Mouse (Mus musculus): ENCODE measurements around the gene Clba1. TPM values are rescaled to one million over a fixed set of nuclear protein-coding genes. Genes with fewer than 3 reads are reported as not detected.

Gene Clba1
- polyA plus RNA-seq, 1 experiment from 2014 or later: 12.5 TPM

GRCm38 (mm10) chr12:112774481-112774880, 34.3 kb upstream of the Clba1 start:
- H3K4me3 ChIP-seq (ENCODE audit: low read depth, low read length): no peak overlapping the region
- no peak overlapping the region for H3K4me2 ChIP-seq (ENCODE audit: low read depth, low read length, severe bottlenecking)
- H3K27me3 ChIP-seq (ENCODE audit: control insufficient read depth, insufficient read depth, low read length): no peaks in the 10 kb centered on the region
- H3K9ac ChIP-seq (ENCODE audit: low read length): no peak overlapping the region
- no peaks in the 10 kb centered on the region for H3K4me1 ChIP-seq (replicated peaks; ENCODE audit: control insufficient read depth, insufficient read depth, low read length)
- DNase-seq (ENCODE audit: low spot score) (peak; percentile 19), ATAC-seq (replicated peaks; ENCODE audit: low FRiP score) (no peak)
- no peak overlapping the region for H3K27ac ChIP-seq (ENCODE audit: low read depth, low read length)
- H3K36me3 ChIP-seq (ENCODE audit: control insufficient read depth, insufficient read depth, low read length): no peaks in the 10 kb centered on the region
- peaks cover 4% of the 10 kb centered on the region; the same call in 1 of the 2 replicates for H3K9me3 ChIP-seq (ENCODE audit: control insufficient read depth, low read length)
- 97% methylated on average over 10 of the region's 10 CpGs for WGBS

DNA sequence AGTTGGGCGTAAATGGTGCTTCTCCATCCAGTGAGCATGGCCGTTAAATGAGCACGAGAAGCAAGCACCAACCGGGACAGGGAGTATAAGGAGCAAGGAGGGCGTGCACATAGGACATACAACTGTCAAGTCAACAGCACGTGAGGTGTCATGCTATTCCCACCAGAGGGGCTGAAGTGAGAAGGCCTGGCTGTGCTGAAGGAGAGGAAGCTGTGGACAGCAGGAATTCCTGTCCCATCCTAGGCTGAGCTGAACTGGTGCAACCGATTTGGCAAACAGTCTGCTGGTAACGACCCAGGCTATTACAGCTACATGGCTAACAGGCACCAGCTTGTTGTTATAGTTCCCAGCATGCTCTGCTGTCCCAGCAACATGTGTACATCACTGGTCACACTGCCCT, 17.7 kb upstream of the Clba1 start:
- H3K9ac ChIP-seq (ENCODE audit: low read length): no peak overlapping the region
- no peaks in the 10 kb centered on the region for H3K36me3 ChIP-seq (ENCODE audit: control insufficient read depth, insufficient read depth, low read length)
- no peaks in the 10 kb centered on the region for H3K4me1 ChIP-seq (replicated peaks; ENCODE audit: control insufficient read depth, insufficient read depth, low read length)
- no peaks in the 10 kb centered on the region for H3K27me3 ChIP-seq (ENCODE audit: control insufficient read depth, insufficient read depth, low read length)
- WGBS: 77% methylated on average over 8 of the region's 8 CpGs
- DNase-seq (ENCODE audit: low spot score) (no peak), ATAC-seq (replicated peaks; ENCODE audit: low FRiP score) (no peak)
- no peak overlapping the region for H3K4me3 ChIP-seq (ENCODE audit: low read depth, low read length)
- no peak overlapping the region for H3K27ac ChIP-seq (ENCODE audit: low read depth, low read length)
- H3K9me3 ChIP-seq (ENCODE audit: control insufficient read depth, low read length): no peaks in the 10 kb centered on the region
- H3K4me2 ChIP-seq (ENCODE audit: low read depth, low read length, severe bottlenecking): no peak overlapping the region

- Histone ChIP-seq H3K9ac (ENCODE audit: low read length) (no peak overlapping the region), H3K4me3 (ENCODE audit: low read depth, low read length) (no peak overlapping the region), H3K4me1 (replicated peaks; ENCODE audit: control insufficient read depth, insufficient read depth, low read length) (no peaks in the 10 kb centered on the region), H3K27me3 (ENCODE audit: control insufficient read depth, insufficient read depth, low read length) (no peaks in the 10 kb centered on the region; the same call in 1 of the 2 replicates), H3K9me3 (ENCODE audit: control insufficient read depth, low read length) (no peaks in the 10 kb centered on the region), H3K36me3 (ENCODE audit: control insufficient read depth, insufficient read depth, low read length) (no peaks in the 10 kb centered on the region), H3K27ac (ENCODE audit: low read depth, low read length) (no peak overlapping the region), H3K4me2 (ENCODE audit: low read depth, low read length, severe bottlenecking) (no peak overlapping the region)
- DNase-seq (ENCODE audit: low spot score) (no peak), ATAC-seq (replicated peaks; ENCODE audit: low FRiP score) (no peak)
- WGBS: 81% methylated on average over 13 of the region's 13 CpGs
Observed at GRCm38 (mm10) chr12:112793601-112794355, 15.0 kb upstream of the Clba1 start.

DNA sequence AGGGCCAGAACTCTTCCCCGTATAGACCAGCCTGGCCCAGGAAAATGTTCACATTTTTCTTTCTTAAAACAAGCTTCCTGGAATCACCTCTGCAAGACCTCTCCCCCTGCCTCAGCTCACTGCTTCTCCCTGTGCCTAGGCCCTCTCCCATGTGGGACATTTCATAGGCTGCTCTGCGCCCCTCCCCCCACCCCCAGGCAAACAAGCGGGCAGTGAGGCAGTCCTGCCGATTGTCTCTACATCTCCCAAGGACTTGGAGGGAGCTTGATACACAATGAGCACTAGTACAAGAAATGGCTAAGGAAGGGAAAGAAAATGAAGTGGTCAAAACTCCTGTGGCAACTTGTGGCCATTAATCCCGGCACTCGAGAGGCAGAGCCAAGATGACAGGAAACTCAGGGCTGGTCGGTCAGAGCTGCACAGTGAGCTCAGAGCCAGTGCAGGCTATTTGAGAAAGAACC, 14.4 kb upstream of the Clba1 start:
- no peaks in the 10 kb centered on the region for H3K36me3 ChIP-seq (ENCODE audit: control insufficient read depth, insufficient read depth, low read length)
- DNase-seq (ENCODE audit: low spot score) (no peak), ATAC-seq (replicated peaks; ENCODE audit: low FRiP score) (no peak)
- no peak overlapping the region for H3K9ac ChIP-seq (ENCODE audit: low read length)
- H3K27me3 ChIP-seq (ENCODE audit: control insufficient read depth, insufficient read depth, low read length): no peaks in the 10 kb centered on the region; the same call in 1 of the 2 replicates
- H3K4me2 ChIP-seq (ENCODE audit: low read depth, low read length, severe bottlenecking): no peak overlapping the region
- no peak overlapping the region for H3K27ac ChIP-seq (ENCODE audit: low read depth, low read length)
- no peak overlapping the region for H3K4me3 ChIP-seq (ENCODE audit: low read depth, low read length)
- 35% methylated on average over 7 of the region's 7 CpGs for WGBS
- no peaks in the 10 kb centered on the region for H3K4me1 ChIP-seq (replicated peaks; ENCODE audit: control insufficient read depth, insufficient read depth, low read length)
- no peaks in the 10 kb centered on the region for H3K9me3 ChIP-seq (ENCODE audit: control insufficient read depth, low read length)

DNA sequence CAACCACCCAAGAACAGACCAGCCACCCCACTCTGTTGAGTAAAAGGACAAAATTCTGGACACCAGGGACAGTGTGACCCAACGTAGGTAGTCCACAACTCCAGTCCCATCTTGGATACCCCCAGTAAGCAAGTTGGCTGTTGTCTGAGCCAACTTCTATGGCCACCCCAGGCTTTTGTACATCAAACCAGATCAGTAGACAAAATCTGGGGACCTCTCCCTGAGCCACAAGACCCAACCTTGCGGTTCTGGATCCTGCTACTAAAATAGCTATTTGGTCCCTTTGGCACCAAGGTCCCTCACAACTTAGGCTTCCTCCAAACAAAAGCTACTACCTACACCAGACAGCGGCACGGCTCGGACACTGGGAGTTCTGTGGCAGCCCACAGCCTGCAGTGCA, 13.7 kb upstream of the Clba1 start:
- Histone ChIP-seq H3K27ac (ENCODE audit: low read depth, low read length) (no peak overlapping the region), H3K4me2 (ENCODE audit: low read depth, low read length, severe bottlenecking) (no peak overlapping the region), H3K9ac (ENCODE audit: low read length) (no peak overlapping the region), H3K9me3 (ENCODE audit: control insufficient read depth, low read length) (no peaks in the 10 kb centered on the region), H3K36me3 (ENCODE audit: control insufficient read depth, insufficient read depth, low read length) (no peaks in the 10 kb centered on the region), H3K27me3 (ENCODE audit: control insufficient read depth, insufficient read depth, low read length) (no peaks in the 10 kb centered on the region; the same call in 1 of the 2 replicates), H3K4me1 (replicated peaks; ENCODE audit: control insufficient read depth, insufficient read depth, low read length) (no peaks in the 10 kb centered on the region), H3K4me3 (ENCODE audit: low read depth, low read length) (no peak overlapping the region)
- DNase-seq (ENCODE audit: low spot score) (no peak), ATAC-seq (replicated peaks; ENCODE audit: low FRiP score) (no peak)
- WGBS: 84% methylated on average over 5 of the region's 5 CpGs

- Histone ChIP-seq H3K27me3 (ENCODE audit: control insufficient read depth, insufficient read depth, low read length) (peaks cover 1% of the 10 kb centered on the region), H3K4me1 (replicated peaks; ENCODE audit: control insufficient read depth, insufficient read depth, low read length) (no peaks in the 10 kb centered on the region), H3K36me3 (ENCODE audit: control insufficient read depth, insufficient read depth, low read length) (no peaks in the 10 kb centered on the region), H3K4me2 (ENCODE audit: low read depth, low read length, severe bottlenecking) (no peak overlapping the region), H3K27ac (ENCODE audit: low read depth, low read length) (no peak overlapping the region), H3K9me3 (ENCODE audit: control insufficient read depth, low read length) (no peaks in the 10 kb centered on the region), H3K9ac (ENCODE audit: low read length) (no peak overlapping the region), H3K4me3 (ENCODE audit: low read depth, low read length) (no peak overlapping the region)
- ATAC-seq (replicated peaks; ENCODE audit: low FRiP score) (no peak), DNase-seq (ENCODE audit: low spot score) (no peak)
- 72% methylated on average over 18 of the region's 18 CpGs for WGBS
Observed at GRCm38 (mm10) chr12:112795466-112796104, 13.2 kb upstream of the Clba1 start.

DNA sequence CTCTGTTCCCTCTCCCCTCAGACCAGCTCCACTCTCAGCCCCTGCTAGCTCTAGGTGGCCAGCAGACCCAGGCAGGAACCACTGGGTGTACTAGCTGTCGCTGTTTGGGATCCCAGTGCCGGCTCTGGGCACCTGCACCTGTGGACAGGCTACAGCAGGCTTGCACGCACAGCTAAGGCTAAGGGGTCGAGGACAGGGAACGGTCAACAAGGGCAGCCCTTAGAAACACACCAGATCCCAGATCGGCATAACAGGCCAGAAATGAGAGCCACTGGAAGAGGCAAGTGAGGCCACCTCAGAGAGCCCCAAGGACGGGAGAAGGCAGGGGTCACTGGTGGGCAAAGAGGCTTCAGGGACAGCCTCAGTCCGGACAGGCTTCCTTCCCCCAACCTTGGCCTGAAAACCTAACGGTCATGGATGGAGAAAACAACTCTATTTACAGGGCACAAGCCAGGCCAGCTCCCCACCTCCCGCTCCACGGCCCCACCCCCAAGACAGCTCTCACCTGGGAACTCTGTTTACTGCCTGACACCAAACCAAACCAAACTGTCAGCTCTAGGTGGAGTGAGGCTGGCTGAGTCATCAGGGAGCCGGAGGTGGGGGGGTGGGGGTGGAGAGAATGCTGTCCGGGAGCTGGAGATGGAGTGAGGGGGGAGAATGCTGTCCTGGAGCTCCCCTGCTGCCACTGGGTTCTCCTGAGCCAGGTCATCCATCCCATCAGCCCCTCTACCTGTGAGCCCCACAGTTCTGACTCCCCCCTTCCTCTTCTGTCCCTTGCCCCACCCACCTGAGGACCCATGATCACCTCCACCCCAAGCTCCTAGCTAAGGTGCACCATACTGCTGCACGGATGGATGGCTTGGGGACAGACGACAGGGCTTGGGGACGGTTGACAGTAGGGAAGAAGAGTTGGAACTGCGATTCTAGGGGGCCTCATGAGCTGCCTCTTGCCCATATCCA, 11.9 kb upstream of the Clba1 start:
- Histone ChIP-seq H3K4me1 (replicated peaks; ENCODE audit: control insufficient read depth, insufficient read depth, low read length) (peaks cover under 1% of the 10 kb centered on the region; the same call in 1 of the 2 replicates), H3K27ac (ENCODE audit: low read depth, low read length) (no peak overlapping the region), H3K9me3 (ENCODE audit: control insufficient read depth, low read length) (no peaks in the 10 kb centered on the region), H3K9ac (ENCODE audit: low read length) (no peak overlapping the region), H3K27me3 (ENCODE audit: control insufficient read depth, insufficient read depth, low read length) (peaks cover 13% of the 10 kb centered on the region), H3K36me3 (ENCODE audit: control insufficient read depth, insufficient read depth, low read length) (no peaks in the 10 kb centered on the region), H3K4me3 (ENCODE audit: low read depth, low read length) (no peak overlapping the region), H3K4me2 (ENCODE audit: low read depth, low read length, severe bottlenecking) (no peak overlapping the region)
- DNase-seq (ENCODE audit: low spot score) (no peak), ATAC-seq (replicated peaks; ENCODE audit: low FRiP score) (no peak)
- 59% methylated on average over 17 of the region's 17 CpGs for WGBS

- Histone ChIP-seq H3K36me3 (ENCODE audit: control insufficient read depth, insufficient read depth, low read length) (no peaks in the 10 kb centered on the region), H3K9ac (ENCODE audit: low read length) (0 out of 2 replicates have a peak overlapping the region, but pooled peaks have one; percentile 12), H3K4me3 (ENCODE audit: low read depth, low read length) (no peak overlapping the region), H3K27me3 (ENCODE audit: control insufficient read depth, insufficient read depth, low read length) (peaks cover 13% of the 10 kb centered on the region), H3K9me3 (ENCODE audit: control insufficient read depth, low read length) (no peaks in the 10 kb centered on the region), H3K4me1 (replicated peaks; ENCODE audit: control insufficient read depth, insufficient read depth, low read length) (peaks cover 2% of the 10 kb centered on the region; the same call in 1 of the 2 replicates), H3K27ac (ENCODE audit: low read depth, low read length) (no peak overlapping the region), H3K4me2 (ENCODE audit: low read depth, low read length, severe bottlenecking) (no peak overlapping the region)
- WGBS: 73% methylated on average over 15 of the region's 15 CpGs
- ATAC-seq (replicated peaks; ENCODE audit: low FRiP score) (no peak), DNase-seq (ENCODE audit: low spot score) (no peak)
Observed at GRCm38 (mm10) chr12:112797672-112798331, 10.9 kb upstream of the Clba1 start.

Measured in forebrain, embryonic 11.5 days (tissue).